Mouse (Mus musculus) intestine, embryonic 16.5 days (tissue): ENCODE measurements at regions not wholly inside any gene's neighbourhood (a gene's known extent, or its start where the extent isn't known, plus 50 kb on each side); places are given as distances from the start of the nearest gene placed in this dataset.

Experiments
- ATAC-seq: fragments of 200-750 bp; cut with Nextera tagmentation; 2 replicates; pipeline ENCODE4 v1.8.0; 2017; ENCODE audit warnings: moderate TSS enrichment, moderate library complexity
- H3K27ac ChIP-seq: fragments of 300-500 bp; sonication (generic); 2 replicates; pipeline ENCODE4 v1.5.1; 2014; ENCODE audit warnings: mild to moderate bottlenecking, low read length
- H3K27me3 ChIP-seq: fragments of 300-500 bp; sonication (generic); replicated peaks from 2 replicates; pipeline ENCODE4 v1.6.1; 2014; ENCODE audit warnings: low read length, control low read depth, mixed read lengths; ENCODE audit not compliant: control insufficient read depth, insufficient read depth
- H3K36me3 ChIP-seq: fragments of 300-500 bp; sonication (generic); 2 replicates; pipeline ENCODE4 v1.6.1; 2014; ENCODE audit warnings: low read length, control low read depth; ENCODE audit not compliant: control insufficient read depth, insufficient read depth
- H3K4me1 ChIP-seq: fragments of 300-500 bp; sonication (generic); 2 replicates; pipeline ENCODE4 v1.6.1; 2014; ENCODE audit warnings: low read length, control low read depth, mixed read lengths; ENCODE audit not compliant: control insufficient read depth, insufficient read depth
- H3K4me2 ChIP-seq: fragments of 300-500 bp; sonication (generic); 2 replicates; pipeline ENCODE4 v1.6.1; 2014; ENCODE audit warnings: low read depth, low read length, control low read depth
- H3K4me3 ChIP-seq: fragments of 300-500 bp; sonication (generic); 2 replicates; pipeline ENCODE4 v1.5.1; 2014; ENCODE audit warnings: mild to moderate bottlenecking, low read length
- H3K9ac ChIP-seq: fragments of 300-500 bp; sonication (generic); 2 replicates; pipeline ENCODE4 v1.6.1; 2014; ENCODE audit warnings: low read depth, low read length
- H3K9me3 ChIP-seq: fragments of 300-500 bp; sonication (generic); 2 replicates; pipeline ENCODE4 v1.6.1; 2016; ENCODE audit warnings: low read length, control low read depth; ENCODE audit not compliant: control insufficient read depth
- WGBS: fragments of 180-500 bp; shearing (Covaris S2); extraction: QIAGEN DNeasy Blood & Tissue Kit; methylation state at CpG from one replicate; pipeline ENCODE4 v1.1.7; 2014; 5-methylcytosine and 5-hydroxymethylcytosine counted together

DNA sequence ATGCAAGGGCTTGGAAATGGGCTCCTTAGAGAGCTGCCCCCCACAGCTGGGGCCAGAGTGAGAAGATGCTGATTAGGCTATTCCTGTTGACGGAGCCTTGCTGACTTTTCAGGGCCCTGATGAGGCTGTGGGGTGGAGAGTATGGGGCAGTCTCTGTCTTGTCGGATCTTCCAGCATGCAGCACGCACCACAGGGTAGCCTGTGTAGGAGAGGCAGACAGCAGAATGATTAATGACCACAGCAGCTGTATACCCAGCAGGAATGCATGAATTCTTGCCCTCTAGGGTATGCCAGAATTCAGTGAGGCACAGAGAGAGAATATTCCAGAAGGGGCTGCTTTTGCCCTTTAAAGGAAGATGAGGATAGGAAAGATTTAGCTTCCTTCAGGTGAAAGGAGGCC, 265.6 kb upstream of the Gm10131 start:
- Histone ChIP-seq H3K27me3 (no peaks in the 10 kb centered on the region), H3K9ac (no peak overlapping the region), H3K27ac (no peak overlapping the region), H3K9me3 (no peaks in the 10 kb centered on the region), H3K4me3 (no peak overlapping the region), H3K4me1 (no peaks in the 10 kb centered on the region), H3K36me3 (no peaks in the 10 kb centered on the region), H3K4me2 (no peak overlapping the region)
- 29% methylated on average over 3 of the region's 3 CpGs for WGBS
- no peak for ATAC-seq

DNA sequence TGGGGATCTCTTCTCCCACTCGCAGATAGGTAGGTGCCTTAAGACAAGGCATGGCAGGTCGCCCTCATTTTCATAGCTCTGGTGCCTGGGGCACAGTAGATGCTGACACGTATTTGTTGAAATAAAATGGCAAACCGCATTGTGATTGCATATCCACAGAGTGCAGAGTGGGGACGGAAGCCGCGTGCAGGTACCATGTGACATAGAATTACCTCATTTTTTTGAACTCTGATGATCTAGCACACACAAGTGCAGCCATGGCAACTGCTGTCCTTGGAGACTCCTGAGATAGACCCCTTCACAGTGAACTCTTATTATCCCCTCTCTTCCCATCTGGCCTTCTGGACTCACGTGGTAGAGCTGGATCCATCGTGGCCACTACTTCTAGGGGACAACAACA, 262.7 kb upstream of the Gm10131 start:
- WGBS = 91% methylated on average over 9 of the region's 9 CpGs

GRCm38 (mm10) chr8:34372666-34372980, 261.1 kb upstream of the Gm10131 start:
- Histone ChIP-seq H3K9me3 (no peaks in the 10 kb centered on the region), H3K27me3 (no peaks in the 10 kb centered on the region), H3K4me2 (no peak overlapping the region), H3K36me3 (no peaks in the 10 kb centered on the region), H3K27ac (no peak overlapping the region), H3K9ac (no peak overlapping the region), H3K4me1 (no peaks in the 10 kb centered on the region), H3K4me3 (no peak overlapping the region)
- ATAC-seq = no peak
- 62% methylated on average over 6 of the region's 6 CpGs for WGBS

More for the DNA sequence above, 262.7 kb upstream of the Gm10131 start:
- ATAC-seq = no peak
- Histone ChIP-seq H3K4me1 (no peaks in the 10 kb centered on the region), H3K27ac (no peak overlapping the region), H3K4me3 (no peak overlapping the region), H3K9ac (no peak overlapping the region), H3K9me3 (no peaks in the 10 kb centered on the region), H3K4me2 (no peak overlapping the region), H3K27me3 (no peaks in the 10 kb centered on the region), H3K36me3 (no peaks in the 10 kb centered on the region)

DNA sequence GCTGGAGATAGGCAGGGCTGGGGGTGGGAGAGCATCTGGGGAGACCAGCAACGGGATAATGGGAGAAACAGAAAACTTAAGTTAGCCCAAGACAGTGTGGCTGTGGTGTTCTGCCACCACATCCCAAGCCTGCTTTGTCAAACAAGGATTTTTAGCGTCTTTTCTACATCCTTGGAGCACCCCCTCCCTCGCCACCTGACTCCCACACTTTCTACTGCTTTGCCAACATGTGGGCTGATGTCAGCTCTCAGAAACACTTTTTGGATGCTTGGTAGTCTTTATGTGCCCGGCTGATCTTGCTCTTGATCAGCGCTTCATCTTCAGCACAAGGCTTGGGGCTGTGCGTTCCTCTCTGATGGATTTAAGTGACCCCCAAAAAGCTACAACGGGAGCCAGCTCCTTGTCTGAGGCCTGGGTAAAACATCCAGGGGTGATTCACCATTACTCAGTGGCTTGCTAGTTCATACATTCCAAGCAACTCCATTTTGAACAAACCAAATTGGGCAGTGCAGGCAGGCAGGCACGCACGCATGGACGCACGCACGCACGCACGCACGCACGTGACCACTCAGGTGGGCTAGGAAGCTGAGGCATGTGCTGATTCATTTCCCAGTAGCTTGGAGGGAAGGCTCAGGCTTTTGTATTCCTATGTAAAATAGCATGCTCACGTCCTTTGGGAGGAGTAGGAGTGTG, 260.6 kb upstream of the Gm10131 start:
- ATAC-seq = no peak
- Histone ChIP-seq H3K36me3 (no peaks in the 10 kb centered on the region), H3K27me3 (no peaks in the 10 kb centered on the region), H3K9me3 (no peaks in the 10 kb centered on the region), H3K4me3 (no peak overlapping the region), H3K4me1 (no peaks in the 10 kb centered on the region), H3K4me2 (no peak overlapping the region), H3K27ac (no peak overlapping the region), H3K9ac (no peak overlapping the region)
- 88% methylated on average over 17 of the region's 17 CpGs for WGBS

GRCm38 (mm10) chr8:34371391-34371790, 259.9 kb upstream of the Gm10131 start:
- Histone ChIP-seq H3K4me3 (no peak overlapping the region), H3K27ac (no peak overlapping the region), H3K36me3 (no peaks in the 10 kb centered on the region), H3K9me3 (no peaks in the 10 kb centered on the region), H3K27me3 (no peaks in the 10 kb centered on the region), H3K9ac (no peak overlapping the region), H3K4me1 (no peaks in the 10 kb centered on the region), H3K4me2 (no peak overlapping the region)
- 57% methylated on average over 5 of the region's 5 CpGs for WGBS
- no peak for ATAC-seq

GRCm38 (mm10) chr8:34368556-34368955, 257.0 kb upstream of the Gm10131 start:
- no peak for ATAC-seq
- Histone ChIP-seq H3K4me1 (no peaks in the 10 kb centered on the region), H3K9ac (no peak overlapping the region), H3K4me2 (no peak overlapping the region), H3K36me3 (no peaks in the 10 kb centered on the region), H3K9me3 (no peaks in the 10 kb centered on the region), H3K4me3 (no peak overlapping the region), H3K27ac (no peak overlapping the region), H3K27me3 (no peaks in the 10 kb centered on the region)
- WGBS = 55% methylated on average over 2 of the region's 2 CpGs

- ATAC-seq = no peak
- WGBS = 84% methylated on average over 18 of the region's 18 CpGs
- Histone ChIP-seq H3K4me3 (no peak overlapping the region), H3K4me1 (no peaks in the 10 kb centered on the region), H3K9me3 (no peaks in the 10 kb centered on the region), H3K36me3 (no peaks in the 10 kb centered on the region), H3K27ac (no peak overlapping the region), H3K9ac (no peak overlapping the region), H3K4me2 (no peak overlapping the region), H3K27me3 (no peaks in the 10 kb centered on the region)
Measured at GRCm38 (mm10) chr8:34364446-34365035, 253.0 kb upstream of the Gm10131 start.

DNA sequence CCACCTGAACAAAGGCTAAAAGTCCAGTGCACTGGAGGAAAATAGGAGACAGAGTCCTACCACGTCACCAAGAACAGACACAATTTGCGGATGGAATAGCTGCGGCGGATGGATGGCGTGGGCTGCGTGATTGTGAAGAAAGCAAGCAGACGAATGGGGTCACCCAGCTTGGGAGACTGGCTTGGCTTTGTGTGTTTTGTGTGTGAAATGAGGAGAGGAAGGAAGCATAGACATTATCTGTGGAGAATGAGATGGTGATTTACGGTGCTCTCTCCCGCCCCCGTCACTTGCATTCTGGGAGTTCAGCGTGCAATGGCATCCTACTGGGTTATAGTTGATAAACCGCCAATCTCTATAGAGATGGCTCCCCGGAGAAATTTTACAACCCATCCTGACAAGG, 252.1 kb upstream of the Gm10131 start:
- H3K4me3 ChIP-seq = no peak overlapping the region
- H3K9me3 ChIP-seq = no peaks in the 10 kb centered on the region
- ATAC-seq = no peak

GRCm38 (mm10) chr8:34363131-34363530, 251.6 kb upstream of the Gm10131 start:
- H3K36me3 ChIP-seq = no peaks in the 10 kb centered on the region
- no peak for ATAC-seq
- no peaks in the 10 kb centered on the region for H3K9me3 ChIP-seq
- WGBS = 52% methylated on average over 4 of the region's 4 CpGs
- no peak overlapping the region for H3K9ac ChIP-seq
- no peaks in the 10 kb centered on the region for H3K4me1 ChIP-seq
- no peak overlapping the region for H3K27ac ChIP-seq
- H3K4me2 ChIP-seq = no peak overlapping the region
- no peaks in the 10 kb centered on the region for H3K27me3 ChIP-seq
- no peak overlapping the region for H3K4me3 ChIP-seq

More for the DNA sequence above, 252.1 kb upstream of the Gm10131 start:
- H3K4me1 ChIP-seq = no peaks in the 10 kb centered on the region
- H3K27ac ChIP-seq = no peak overlapping the region
- no peak overlapping the region for H3K4me2 ChIP-seq
- H3K27me3 ChIP-seq = no peaks in the 10 kb centered on the region
- 81% methylated on average over 13 of the region's 13 CpGs for WGBS
- no peaks in the 10 kb centered on the region for H3K36me3 ChIP-seq
- no peak overlapping the region for H3K9ac ChIP-seq

GRCm38 (mm10) chr8:34361377-34361776, 249.8 kb upstream of the Gm10131 start:
- Histone ChIP-seq H3K4me2 (no peak overlapping the region), H3K36me3 (no peaks in the 10 kb centered on the region), H3K4me1 (no peaks in the 10 kb centered on the region), H3K9ac (no peak overlapping the region), H3K27ac (no peak overlapping the region), H3K27me3 (no peaks in the 10 kb centered on the region), H3K4me3 (no peak overlapping the region), H3K9me3 (no peaks in the 10 kb centered on the region)
- 80% methylated on average over 3 of the region's 3 CpGs for WGBS
- no peak for ATAC-seq
